Mouse (Mus musculus) kidney, postnatal 4 days (tissue): ENCODE data around the gene Blnk.

ENCODE experiments used
- DNase-seq, 2 experiments: peaks; one replicate each; pipeline ENCODE4 v3.0.0; 2021; ENCODE audit warnings: mixed read lengths in 2 of 2

Blnk gene

DNA sequence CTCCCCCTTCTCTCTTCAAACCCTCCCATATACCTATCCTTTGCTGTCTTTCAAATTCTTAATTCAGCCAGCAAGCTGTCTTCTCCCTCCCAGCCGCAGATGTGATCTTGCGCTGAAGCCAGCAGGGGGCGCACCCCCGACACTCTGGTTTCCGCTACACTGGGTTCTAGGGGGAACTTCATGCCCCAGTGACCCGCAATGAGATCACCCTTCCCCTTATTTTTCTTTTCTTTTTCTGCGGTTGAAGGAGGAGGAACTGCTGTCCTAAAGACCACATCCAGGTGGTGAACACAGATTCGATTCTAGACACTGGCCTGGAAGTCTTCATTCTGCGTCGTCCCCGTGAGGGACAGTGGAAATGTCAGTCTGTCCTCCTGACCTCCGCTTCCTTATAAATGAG, 31.3 kb downstream of the Blnk start:
- peak; percentile 73 to 76 for DNase-seq

DNA sequence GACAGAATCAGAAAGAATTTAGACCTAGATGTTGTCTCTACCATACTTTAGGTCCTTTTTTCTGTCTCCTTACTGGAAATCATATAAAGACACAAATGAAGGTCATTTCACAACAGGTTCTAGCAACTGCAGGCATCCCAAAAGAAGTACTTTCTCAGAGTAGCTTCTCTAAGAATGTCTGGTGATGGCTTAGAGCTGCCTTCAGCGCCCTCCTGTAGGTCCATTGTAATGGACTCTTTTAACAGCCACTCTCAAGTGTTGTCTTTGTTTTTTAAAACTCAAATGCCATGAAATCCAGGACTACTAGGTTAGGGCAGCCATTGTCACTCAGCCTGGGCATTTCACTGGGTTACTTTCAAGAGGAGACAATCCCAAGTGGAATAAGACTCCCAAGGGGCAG, 35.4 kb downstream of the Blnk start:
- no peak for DNase-seq

DNA sequence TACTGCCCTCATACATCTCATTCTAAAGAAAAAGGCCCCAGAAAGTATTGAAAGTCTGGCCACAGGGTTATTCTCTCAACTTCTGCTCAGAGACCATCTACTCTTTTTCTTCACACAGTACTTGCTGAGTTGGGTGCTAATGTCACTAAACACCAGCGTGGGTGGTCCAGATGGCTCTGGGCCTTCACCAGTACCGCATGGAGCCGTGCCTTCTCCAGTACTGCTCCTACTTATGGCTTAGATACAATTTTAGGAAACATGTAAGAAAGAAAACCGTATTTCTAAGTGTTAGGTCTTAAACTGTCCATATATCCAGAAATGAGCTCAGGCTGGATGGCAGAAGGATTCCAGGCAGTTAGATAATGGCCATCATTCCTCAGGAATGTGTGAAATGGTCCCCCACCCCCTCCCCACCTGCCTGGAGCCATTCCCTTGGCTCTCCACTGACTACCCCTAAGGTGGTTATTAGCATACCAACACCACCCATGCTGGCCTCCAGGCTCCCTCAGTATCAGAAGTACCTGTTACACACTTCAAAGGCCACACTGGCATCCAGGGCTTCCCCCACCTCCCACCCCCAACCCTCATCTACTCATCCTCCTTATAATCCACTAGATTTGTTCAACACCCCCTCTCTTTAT, 47.3 kb downstream of the Blnk start:
- DNase-seq, result no peak

DNA sequence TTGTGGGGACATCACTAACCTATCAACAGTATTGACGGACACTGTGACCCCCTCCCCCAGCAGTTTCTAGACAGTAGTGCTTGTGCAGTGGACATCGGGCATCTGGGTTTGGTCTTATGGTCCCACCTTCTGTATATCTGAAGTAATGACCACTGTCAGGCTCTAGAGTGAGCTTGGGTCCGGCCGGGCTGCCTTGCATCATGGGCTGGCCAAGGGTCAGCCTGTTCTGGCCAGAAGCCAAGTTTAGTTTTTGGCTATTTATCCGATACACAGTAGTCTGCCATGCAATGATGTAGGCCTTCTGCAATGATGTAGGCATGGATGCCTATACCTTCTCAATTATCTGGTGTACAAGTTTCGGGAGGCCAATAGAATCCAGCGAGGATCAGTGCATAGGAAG, 50.8 kb downstream of the Blnk start:
- peak in 1 of 2 experiments; percentile 5 for DNase-seq

DNA sequence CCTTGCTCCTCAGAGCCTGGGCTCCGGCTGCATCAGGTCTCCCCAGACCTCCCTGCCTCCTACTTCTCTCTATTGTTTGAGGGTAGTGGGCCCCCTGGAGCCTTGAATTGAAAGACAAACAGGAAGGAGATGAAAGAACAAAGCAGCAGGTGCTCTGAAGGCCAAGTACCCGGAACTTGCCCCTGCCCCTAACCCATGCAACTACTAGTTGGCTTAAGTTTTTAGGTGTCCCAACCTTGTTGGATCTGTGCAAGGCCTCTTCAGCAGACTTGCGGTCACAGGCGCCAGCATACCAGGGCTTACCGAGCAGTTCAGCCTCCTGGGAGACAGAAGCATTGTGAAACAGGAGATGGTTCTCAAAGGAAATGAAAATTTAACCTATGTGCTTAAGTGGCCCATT, 58.3 kb downstream of the Blnk start:
- no peak for DNase-seq

DNA sequence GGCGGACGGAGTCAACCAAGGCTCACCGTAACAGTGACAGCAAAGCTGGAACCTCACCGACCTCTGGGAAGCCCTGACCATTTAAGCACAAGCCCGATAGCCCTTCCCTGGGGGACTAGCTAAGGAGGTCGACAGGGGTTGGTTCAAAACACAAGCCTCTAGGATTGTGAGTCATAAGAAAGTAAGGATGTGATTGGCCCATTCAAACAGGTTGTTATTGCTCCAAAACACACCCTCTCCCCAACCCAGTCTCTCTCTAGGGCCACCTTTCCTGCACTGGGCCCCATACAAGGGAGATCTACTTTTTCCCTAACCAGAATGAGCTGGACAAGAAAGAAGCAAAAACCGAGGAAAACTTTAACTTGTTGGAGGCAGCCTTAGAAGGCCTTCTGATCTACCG, 59.0 kb downstream of the Blnk start:
- no peak for DNase-seq

DNA sequence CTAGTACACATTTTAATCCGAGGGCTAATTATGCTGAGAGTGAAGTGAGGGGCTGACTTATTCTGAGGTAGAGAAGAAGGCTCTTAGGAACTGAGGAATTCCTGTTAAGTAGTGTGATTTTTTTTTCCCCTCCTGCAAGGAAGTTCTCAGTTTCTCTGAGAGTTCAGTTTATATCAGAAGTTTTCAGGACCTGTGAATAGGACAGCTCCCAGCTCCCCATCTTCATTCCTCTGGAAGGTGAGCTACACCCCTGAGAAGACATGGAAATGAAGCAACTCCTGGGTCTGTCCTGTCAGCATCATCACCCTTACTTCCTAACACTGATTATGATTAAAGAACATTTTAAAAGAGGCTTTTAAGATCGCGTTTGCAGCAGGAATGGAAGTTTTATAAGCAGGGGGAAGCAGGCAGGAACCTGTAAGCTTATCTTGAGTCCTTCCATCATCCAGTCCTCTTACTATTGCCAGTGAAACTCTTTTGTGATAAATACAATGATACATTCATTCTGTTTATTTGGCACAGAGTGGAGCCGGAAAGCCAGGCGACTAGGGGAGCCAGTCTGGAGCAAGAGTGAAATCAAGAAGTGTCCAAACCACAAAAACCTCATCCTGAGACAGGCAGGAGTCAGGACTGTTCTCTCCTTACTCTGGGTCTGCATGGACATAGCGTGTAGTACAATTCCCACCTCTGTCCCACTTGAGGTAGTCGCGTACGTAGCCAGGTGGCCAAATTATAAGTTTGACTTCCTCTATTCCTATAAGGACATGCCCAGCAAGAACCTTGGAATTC, 62.6 kb downstream of the Blnk start:
- DNase-seq, result no peak

DNA sequence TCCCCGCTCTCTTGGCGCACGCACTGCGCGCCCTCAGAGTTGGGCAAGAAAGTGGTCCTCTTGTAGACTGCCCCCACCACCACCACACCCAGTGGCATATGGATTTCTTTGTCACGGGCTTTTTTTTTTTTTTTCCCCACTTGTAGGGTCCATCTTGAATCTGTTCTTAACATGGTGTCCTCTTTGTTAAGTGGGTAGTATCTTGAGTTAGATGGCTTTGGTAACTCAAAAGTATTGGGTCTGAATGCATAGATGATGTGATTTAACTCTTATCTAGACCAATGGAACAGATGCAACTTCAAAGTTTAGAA, 99.0 kb downstream of the Blnk start:
- no peak for DNase-seq

DNA sequence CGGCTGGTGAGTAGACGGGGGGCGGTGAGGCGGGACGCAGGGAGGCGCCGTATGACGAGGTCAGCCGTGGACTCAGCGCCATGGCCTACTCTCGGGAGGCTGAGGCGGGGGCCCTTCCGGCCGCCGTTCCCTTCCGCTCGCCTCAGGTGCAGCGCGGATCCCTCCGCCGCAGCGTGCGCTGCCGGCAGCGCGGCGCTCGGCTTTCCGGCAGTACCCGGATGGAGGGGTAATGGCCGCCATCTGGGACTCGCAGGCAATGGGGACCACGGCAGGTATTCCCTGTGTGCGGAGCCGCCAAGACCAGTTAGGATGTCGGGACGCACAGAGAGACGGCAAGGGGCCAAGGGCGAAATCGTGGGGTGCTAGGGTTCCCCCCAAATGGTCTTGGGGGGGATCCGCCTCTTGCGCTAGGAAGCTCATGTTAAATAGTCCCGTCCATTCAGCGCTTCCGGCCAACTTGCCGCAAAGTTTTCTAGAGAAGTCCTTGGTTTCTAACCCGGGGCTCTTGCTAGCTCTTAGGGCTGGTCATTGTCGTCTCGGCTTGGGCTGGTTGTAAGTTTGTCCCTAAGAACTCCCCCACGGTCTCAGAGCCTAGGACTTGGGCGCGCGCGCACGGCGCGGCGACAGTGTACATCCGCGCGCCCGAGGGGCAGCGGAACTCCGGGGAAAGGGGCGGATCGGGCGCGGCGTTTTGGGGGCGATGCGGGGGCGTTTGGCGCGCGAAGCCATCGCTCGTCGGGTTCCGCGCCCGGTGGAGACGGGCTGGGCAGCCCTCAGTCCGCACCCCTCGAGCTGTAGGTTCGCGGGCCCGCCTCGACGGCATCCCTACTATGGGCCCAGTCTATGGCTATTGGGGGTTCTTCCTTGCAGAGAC, 99.6 kb downstream of the Blnk start, which contains the start of gene Zfp518a:
Zfp518a (plus strand) TSS at position 187 of the 874 bp plus-strand sequence.
- DNase-seq, result peak; percentile 90 to 95

DNA sequence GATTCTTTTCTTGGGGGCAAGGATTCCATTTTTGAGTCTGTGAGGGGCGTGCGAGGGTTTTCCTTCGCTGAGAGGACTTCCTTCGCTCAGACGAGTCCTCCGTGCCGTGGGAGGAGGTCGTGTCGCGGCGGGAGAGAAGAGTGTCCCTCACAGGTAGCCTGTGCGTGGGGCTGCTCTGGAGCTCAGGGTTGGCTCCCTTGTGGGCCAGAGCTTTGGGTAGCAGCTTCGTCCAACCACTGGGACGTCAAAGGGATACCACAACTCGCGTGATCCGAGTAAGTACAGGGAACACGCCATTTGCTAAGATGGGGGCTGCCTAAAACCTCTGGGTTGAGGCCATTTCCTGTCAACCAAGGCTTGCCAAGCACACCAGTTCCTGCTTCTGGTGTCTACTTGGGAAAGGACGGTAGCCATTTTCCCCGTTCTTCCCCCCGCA, 100.2 kb downstream of the Blnk start:
- DNase-seq, result no peak

DNA sequence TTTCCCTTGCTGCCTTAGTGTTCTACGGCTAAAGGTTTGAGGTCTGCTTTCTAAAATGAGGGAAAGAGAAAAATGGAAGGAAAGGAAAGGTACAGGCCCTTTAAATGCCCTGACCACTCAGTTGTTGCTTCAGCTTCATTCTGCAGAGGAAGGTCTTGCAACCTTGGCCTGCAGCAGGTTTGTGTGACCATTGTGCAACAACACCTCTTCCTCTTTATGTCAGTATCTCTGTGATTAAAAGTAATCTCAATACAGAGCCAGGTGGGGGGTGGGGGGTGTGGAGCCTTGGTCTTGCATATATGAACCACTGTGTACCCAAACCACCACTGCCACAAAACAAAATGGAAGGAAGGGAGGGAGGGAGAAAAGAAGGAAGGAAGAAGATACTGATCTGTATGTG, 105.4 kb downstream of the Blnk start:
- DNase-seq, result no peak

DNA sequence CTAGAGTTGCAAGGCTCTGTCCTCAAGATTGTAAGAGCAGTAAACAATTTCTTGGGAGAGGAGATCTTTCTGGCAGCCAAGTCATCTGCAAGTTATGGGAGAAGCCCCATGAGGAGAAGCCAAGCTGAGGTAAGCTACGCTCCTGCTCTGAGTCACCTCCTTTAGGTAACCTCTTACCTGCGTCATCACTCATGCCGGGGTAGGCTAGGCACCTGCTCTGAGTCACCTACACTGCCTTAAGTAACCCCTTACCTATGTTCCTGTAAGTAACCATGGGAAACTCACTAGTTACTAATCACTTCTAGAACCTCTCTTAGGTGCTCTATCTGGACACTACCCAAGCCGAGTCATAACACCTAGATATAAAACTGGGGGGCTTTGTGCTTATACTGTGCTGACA, 112.6 kb downstream of the Blnk start:
- no peak for DNase-seq
